Mouse (Mus musculus) intestine, embryonic 14.5 days (tissue): ENCODE results near the gene Kif22. TPM values are rescaled to one million over a fixed set of nuclear protein-coding genes. Genes with fewer than 3 reads are reported as not detected.
"Not testable (repeated sequence)": the region's sequence is repeated elsewhere in the genome, so short reads cannot be mapped to it uniquely, and the experiment has no call there.

ENCODE experiments used
- ATAC-seq: fragments of 200-750 bp; cut with Nextera tagmentation; replicated peaks from 2 replicates; pipeline ENCODE4 v1.8.0; 2017; ENCODE audit warnings: low read depth, moderate number of reproducible peaks, moderate TSS enrichment, moderate library complexity; ENCODE audit not compliant: low FRiP score, low TSS enrichment
- DNase-seq: peaks from one replicate; pipeline ENCODE4 v3.0.0-alpha.2; 2018; ENCODE audit warnings: low spot score
- H3K27ac ChIP-seq: fragments of 300-500 bp; sonication (generic); 2 replicates; pipeline ENCODE4 v1.5.1; 2014; ENCODE audit warnings: low read depth, mild to moderate bottlenecking, control low read depth
- H3K27me3 ChIP-seq: fragments of 300-500 bp; sonication (generic); replicated peaks from 2 replicates; pipeline ENCODE4 v1.6.1; 2014; ENCODE audit warnings: low read length, control low read depth; ENCODE audit not compliant: control insufficient read depth, insufficient read depth
- H3K36me3 ChIP-seq: fragments of 300-500 bp; sonication (generic); 2 replicates; pipeline ENCODE4 v1.6.1; 2014; ENCODE audit warnings: low read length, control low read depth; ENCODE audit not compliant: control insufficient read depth, insufficient read depth
- H3K4me1 ChIP-seq: fragments of 300-500 bp; sonication (generic); replicated peaks from 2 replicates; pipeline ENCODE4 v1.6.1; 2014; ENCODE audit warnings: low read length, control low read depth, mixed read lengths; ENCODE audit not compliant: control insufficient read depth, insufficient read depth
- H3K4me2 ChIP-seq: fragments of 300-500 bp; sonication (generic); 2 replicates; pipeline ENCODE4 v1.6.1; 2014; ENCODE audit warnings: low read length
- H3K4me3 ChIP-seq: fragments of 300-500 bp; sonication (generic); 2 replicates; pipeline ENCODE4 v1.5.1; 2014; ENCODE audit warnings: low read depth, low read length, control low read depth, mixed read lengths
- H3K9ac ChIP-seq: fragments of 300-500 bp; sonication (generic); 2 replicates; pipeline ENCODE4 v1.6.1; 2014; ENCODE audit warnings: mild to moderate bottlenecking, low read length
- H3K9me3 ChIP-seq: fragments of 300-500 bp; sonication (generic); 2 replicates; pipeline ENCODE4 v1.6.1; 2016; ENCODE audit warnings: low read length, control low read depth; ENCODE audit not compliant: control insufficient read depth
- WGBS: fragments of 180-500 bp; shearing (Covaris S2); extraction: QIAGEN DNeasy Blood & Tissue Kit; methylation state at CpG from one replicate; pipeline ENCODE4 v1.1.7; 2014; 5-methylcytosine and 5-hydroxymethylcytosine counted together
- polyA plus RNA-seq: library from polyadenylated mRNA; unstranded; fragments of >200 nt; fragmentation: Nextera tagmentation; extraction: Ambion mirVana; gene quantifications from 2 replicates; pipeline ENCODE4 v1.2.1, GENCODE M21; 2014

The Kif22 gene
- polyA plus RNA-seq = 115 and 129 TPM in 2 replicates

DNA sequence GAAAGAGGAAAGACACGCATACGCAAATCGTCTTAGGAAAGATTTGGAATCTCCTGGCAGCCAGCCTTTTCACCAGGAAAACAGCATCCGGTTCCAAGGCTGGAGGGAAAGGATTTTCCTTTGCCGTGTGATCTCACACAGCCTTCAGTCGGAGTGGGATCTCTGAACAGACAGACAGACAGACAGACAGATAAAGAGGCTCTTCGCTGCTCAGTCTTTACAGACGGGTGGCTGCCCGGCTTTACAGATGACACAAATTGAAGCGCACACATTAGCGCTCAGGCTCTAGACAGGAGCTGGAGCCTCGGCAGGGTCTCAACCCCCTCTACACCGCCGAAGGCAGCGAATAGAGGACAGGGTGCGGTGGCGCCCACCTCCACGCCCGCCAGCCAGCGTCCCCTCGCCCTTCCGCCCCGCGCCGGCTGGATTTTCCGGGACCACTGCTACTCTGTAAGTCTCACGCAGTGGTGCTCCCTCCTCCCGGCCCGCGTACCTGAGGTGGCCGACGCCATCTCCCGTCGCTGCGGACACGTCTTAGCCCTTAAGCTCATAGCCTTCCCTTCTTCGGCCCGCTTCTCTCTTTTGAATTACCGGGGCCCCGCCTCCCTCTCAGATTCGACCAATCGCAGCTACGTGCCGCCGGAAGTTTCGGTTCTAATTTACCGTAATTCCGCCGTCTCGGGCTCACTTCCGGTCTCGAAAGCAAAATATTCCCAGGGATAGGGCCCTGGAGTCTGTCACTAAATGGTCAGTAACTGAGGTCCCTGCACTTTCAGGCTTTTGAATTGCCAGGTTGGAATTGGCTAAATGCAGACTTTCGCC lies at the start of gene Kif22:
TSS of gene Kif22 (minus strand) at position 621 of the 822 bp plus-strand sequence.
- Histone ChIP-seq H3K9ac (peak within 1 kb of the TSS; percentile 78), H3K36me3 (peaks cover 9% of the 10 kb centered on the region; the same call in 1 of the 2 replicates), H3K27me3 (no peaks in the 10 kb centered on the region), H3K4me3 (peak within 1 kb of the TSS; percentile 89), H3K27ac (peak within 1 kb of the TSS; percentile 58), H3K4me2 (peak within 1 kb of the TSS; percentile 64), H3K4me1 (peaks cover 13% of the 10 kb centered on the region), H3K9me3 (no peaks in the 10 kb centered on the region)
- WGBS = under 1% methylated on average over 53 of the region's 53 CpGs
- ATAC-seq (peak; percentile 88), DNase-seq (peak; percentile 92)

DNA sequence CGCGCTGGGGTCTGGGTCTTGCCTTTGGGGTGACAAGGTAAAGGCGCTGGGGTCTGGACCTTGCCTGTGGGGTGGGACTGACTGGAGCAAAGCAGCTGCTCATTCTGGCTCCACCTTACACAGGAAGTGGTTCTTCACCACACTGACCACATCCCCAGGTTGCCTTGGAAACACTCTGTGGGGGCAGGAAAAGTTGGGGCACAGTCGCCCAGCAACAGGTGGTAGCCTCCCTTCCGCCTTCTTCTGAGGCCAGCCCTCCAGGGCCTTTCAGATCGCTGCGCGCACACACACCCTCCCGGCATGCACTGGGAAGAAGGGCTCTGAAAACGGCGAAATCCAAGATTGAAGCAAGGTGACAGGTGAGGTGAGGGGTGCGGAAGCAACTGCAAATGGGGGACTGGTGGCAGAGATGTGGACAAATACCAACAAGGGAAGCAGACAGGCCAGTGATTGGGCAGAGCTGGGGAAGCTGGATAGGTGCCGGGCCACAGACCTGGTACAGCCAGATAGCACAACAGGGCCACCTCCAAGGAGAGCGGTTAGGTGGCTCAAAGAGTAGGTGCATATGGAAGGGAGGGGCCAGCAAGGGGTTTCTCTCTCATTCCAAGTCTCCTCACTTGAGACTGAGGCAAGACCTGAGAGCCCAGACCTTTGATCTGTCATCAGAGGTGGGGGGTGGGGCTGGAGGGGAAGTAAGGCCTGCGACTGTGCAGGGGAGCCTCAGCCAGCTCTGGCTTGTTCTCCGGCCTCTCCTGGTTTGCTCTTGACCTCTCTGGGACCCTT lies 49.0 kb upstream of the Kif22 start, which contains the start of gene AI467606:
TSS of gene AI467606 (plus strand) at position 246 of the 783 bp plus-strand sequence.
- WGBS = 54% methylated on average over 16 of the region's 16 CpGs
- Histone ChIP-seq H3K36me3 (no peaks in the 10 kb centered on the region), H3K27me3 (no peaks in the 10 kb centered on the region), H3K4me1 (peaks cover 14% of the 10 kb centered on the region), H3K9ac (no peak within 1 kb of the TSS), H3K4me2 (peak within 1 kb of the TSS; percentile 7; the same call in 1 of the 2 replicates), H3K9me3 (no peaks in the 10 kb centered on the region), H3K27ac (no peak within 1 kb of the TSS), H3K4me3 (no peak within 1 kb of the TSS)
- ATAC-seq (peak; percentile 73), DNase-seq (no peak)

GRCm38 (mm10) chr7:127090154-127091113 lies 48.2 kb upstream of the Kif22 start:
- 88% methylated on average over 20 of the region's 20 CpGs for WGBS
- Histone ChIP-seq H3K27me3 (no peaks in the 10 kb centered on the region), H3K9ac (no peak overlapping the region), H3K4me2 (no peak overlapping the region), H3K9me3 (no peaks in the 10 kb centered on the region), H3K36me3 (no peaks in the 10 kb centered on the region), H3K4me1 (peaks cover 14% of the 10 kb centered on the region), H3K27ac (no peak overlapping the region), H3K4me3 (no peak overlapping the region)
- DNase-seq (no peak), ATAC-seq (no peak)

DNA sequence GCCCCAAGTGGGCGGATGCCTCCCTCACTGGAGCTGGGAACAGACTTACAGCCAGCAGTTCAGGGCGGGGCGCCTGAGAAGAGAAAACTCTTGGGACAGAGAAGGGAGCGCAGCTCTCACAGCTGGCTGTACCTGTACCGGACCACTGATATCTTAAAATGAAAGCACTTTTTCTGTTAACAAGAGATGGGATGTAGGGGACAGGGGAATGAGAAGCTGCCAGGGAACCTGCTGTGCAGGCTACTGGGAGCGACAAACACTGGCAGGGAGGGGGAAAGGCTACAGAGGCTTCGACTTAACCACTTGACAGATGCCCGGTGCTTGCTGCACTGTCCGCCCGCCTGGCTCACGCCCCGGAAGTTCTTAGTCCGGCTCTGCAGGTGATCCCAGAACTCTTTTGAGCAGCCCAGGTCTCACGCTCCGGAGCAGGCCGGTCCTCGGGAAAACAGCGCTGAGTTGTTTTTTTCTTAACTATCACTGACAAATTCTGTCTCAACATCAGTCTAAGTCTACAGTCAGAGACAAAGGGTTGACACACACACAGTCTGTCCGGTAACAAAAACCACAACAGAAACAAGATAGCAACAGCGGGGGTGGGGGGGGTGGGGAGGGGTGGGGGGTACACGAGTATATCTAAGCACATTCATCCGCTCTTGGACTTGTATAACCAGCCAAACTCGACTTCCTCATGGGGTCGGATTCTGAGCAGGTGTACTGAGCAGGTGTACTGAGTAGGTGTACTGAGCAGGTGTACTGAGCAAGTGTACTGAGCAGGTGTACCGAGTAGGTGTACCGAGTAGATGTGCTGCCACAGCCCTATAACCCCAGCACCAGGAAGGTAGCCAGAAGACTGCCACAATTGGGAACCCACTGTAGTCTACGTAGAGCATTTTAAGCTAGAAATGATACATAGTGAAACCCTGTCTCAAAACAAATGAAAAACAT lies 46.9 kb upstream of the Kif22 start:
- Histone ChIP-seq H3K9me3 (no peaks in the 10 kb centered on the region), H3K27me3 (no peaks in the 10 kb centered on the region), H3K4me3 (no peak overlapping the region), H3K36me3 (no peaks in the 10 kb centered on the region), H3K27ac (no peak overlapping the region), H3K9ac (peak overlapping the region; percentile 20; the same call in 1 of the 2 replicates), H3K4me1 (peaks cover 14% of the 10 kb centered on the region), H3K4me2 (peak overlapping the region; percentile 38)
- DNase-seq = no peak
- 24% methylated on average over 27 of the region's 27 CpGs for WGBS
- no peak for ATAC-seq

DNA sequence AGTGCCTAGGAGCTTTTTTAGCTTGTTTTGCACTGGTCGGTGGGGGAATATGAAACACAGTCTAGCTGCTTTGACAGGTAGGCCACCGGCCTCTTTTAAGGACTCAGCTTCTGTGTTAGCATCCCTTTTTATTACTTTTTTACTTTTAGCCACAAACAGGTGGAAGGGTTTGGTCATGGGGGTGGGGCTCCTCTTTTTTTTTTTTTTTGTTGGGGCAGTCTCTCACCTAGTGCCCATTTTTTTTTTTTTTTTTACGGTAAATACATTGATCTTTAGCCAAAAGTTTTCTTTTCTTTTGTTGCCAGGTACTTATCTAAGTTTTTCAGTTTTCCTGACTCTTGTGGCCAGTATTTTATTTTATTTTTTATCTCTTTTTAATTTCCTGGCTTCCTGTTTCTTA lies 45.8 kb upstream of the Kif22 start:
- ATAC-seq (no peak), DNase-seq (no peak)
- Histone ChIP-seq H3K9me3 (no peaks in the 10 kb centered on the region), H3K36me3 (no peaks in the 10 kb centered on the region), H3K9ac (no peak overlapping the region), H3K27me3 (no peaks in the 10 kb centered on the region), H3K4me2 (no peak overlapping the region), H3K4me3 (no peak overlapping the region), H3K4me1 (peaks cover 14% of the 10 kb centered on the region), H3K27ac (no peak overlapping the region)
- WGBS = 89% methylated on average over 3 of the region's 3 CpGs

GRCm38 (mm10) chr7:127087278-127088010 lies 45.2 kb upstream of the Kif22 start, which contains the start of gene Zg16:
Gene Zg16 (minus strand): TSS chr7:127087328.
- H3K4me3 ChIP-seq, H3K4me2 ChIP-seq, H3K9ac ChIP-seq, H3K9me3 ChIP-seq, ATAC-seq, H3K27me3 ChIP-seq, H3K36me3 ChIP-seq, DNase-seq, H3K27ac ChIP-seq: not testable (repeated sequence)
- H3K4me1 ChIP-seq = peaks cover 14% of the 10 kb centered on the region
- 75% methylated on average over 6 of the region's 6 CpGs for WGBS

DNA sequence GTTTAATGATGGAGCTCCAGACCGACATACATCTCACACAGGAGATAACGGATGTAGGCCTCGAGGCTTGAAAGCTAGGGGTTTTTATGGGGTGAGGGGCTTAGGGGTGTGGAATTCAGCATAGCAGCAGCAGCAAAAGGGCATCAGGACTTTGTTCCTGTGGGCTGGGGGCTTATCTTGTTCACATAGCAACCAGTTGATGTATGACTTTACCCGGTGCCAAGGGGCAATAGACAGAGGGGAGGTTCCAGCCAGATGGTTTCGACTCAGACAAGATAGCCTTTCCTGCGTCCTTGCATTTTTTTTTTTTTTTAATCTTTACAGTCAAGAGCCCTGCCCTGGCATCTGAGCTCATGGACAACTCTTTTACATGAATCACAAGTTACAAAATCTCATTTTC lies 43.5 kb upstream of the Kif22 start:
- H3K27ac ChIP-seq, DNase-seq, H3K9ac ChIP-seq, H3K4me1 ChIP-seq, H3K36me3 ChIP-seq, ATAC-seq, H3K27me3 ChIP-seq, H3K9me3 ChIP-seq, H3K4me3 ChIP-seq, H3K4me2 ChIP-seq: not testable (repeated sequence)
- WGBS = 43% methylated on average over 6 of the region's 6 CpGs
